Mouse (Mus musculus) megakaryocyte, embryonic 14.5 days (primary cell): ENCODE measurements at regions not wholly inside any gene's neighbourhood (a gene's known extent, or its start where the extent isn't known, plus 50 kb on each side); places are given as distances from the start of the nearest gene placed in this dataset.
A peak's percentile ranks its signal among the peaks of the same experiment; 100 is the strongest.
"Not testable (repeated sequence)": the region's sequence is repeated elsewhere in the genome, so short reads cannot be mapped to it uniquely, and the experiment has no call there.

ENCODE experiments used
- H3K27me3 ChIP-seq: replicated peaks from 2 replicates; pipeline ENCODE3; 2012; ENCODE audit warnings: inconsistent platforms
- H3K36me3 ChIP-seq: replicated peaks from 2 replicates; pipeline ENCODE3; 2012; ENCODE audit warnings: low read length, inconsistent platforms, mixed read lengths
- H3K4me1 ChIP-seq: 2 replicates; pipeline ENCODE4 v1.6.1; 2012; ENCODE audit warnings: inconsistent platforms
- H3K4me3 ChIP-seq: replicated peaks from 2 replicates; pipeline ENCODE3; 2012; ENCODE audit warnings: moderate library complexity, mild to moderate bottlenecking, inconsistent platforms
- H3K9me3 ChIP-seq: 2 replicates; pipeline ENCODE4 v1.6.1; 2012; ENCODE audit warnings: inconsistent platforms

DNA sequence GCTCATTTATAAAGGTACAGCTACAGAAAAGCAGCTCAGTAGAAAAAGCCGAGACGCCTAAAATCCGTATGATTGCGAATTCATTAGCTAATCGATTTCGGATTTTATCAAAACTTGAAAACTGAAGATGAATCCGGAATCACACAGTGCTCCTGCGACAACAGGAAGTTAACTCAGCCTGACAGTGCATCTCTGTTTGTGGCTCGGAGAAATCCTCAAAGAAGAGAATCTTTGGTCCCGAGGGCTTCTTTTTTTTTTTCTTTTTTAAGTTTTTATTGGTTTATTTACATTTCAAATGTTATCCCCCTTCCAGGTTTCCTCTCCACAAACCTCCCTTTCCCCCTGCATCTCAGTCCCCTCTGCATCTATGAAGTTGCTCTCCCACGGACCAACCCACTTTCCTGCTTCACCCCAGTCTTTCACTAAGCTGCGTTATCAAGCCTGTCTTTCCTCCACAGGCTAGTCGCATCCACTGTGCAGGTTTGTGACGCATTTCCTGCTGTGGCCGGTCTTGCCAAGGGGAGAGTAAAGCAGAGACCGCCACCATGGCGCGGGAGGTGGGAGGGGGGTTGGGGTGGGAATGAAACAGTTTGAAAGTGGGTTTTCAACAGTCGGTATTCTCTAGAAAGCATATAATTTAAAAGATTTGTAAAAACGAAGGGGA is 593.4 kb upstream of the Snrpn start:
- not testable (repeated sequence) for H3K9me3 ChIP-seq, H3K36me3 ChIP-seq, H3K4me1 ChIP-seq, H3K27me3 ChIP-seq
- peak overlapping the region; percentile 64 for H3K4me3 ChIP-seq

DNA sequence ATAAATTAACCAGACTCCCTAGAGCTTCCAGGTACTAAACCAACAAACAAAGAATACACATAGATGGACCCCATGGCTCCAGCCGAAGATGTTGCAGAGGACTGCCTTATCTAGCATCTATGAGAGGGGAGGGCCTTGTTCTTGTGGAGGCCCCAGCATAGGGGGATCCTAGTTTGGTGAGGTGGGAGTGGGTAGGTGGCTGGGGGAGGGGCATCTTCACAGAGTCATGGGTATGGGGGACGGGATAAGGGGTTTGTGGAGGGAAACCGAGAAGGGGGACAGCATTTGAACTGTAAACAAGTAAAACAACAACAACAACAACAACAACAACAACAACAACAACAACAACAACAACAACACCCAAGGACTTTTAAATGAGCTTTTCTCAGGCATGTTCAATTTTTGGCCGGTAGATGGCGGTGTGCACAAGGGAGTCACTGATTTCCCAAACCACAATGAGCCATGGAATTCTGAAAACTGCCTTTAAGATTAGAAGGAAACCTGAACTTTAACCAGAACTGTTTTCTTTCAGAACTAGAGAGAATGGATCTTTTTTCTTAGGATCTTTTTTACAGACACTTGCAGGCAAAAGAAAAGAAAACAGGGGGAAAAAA is 588.2 kb upstream of the Snrpn start:
- H3K4me3 ChIP-seq, H3K4me1 ChIP-seq, H3K9me3 ChIP-seq, H3K36me3 ChIP-seq, H3K27me3 ChIP-seq: not testable (repeated sequence)
